Mouse (Mus musculus) small intestine, adult 2 months (tissue): Measurements from ENCODE around the gene Rtbdn.

Experiments used
- CTCF ChIP-seq: fragments of 200-500 bp; IDR thresholded peaks from 2 replicates; pipeline ENCODE4 v1.5.1; 2012; ENCODE audit warnings: low read depth, mild to moderate bottlenecking, control low read depth, inconsistent platforms, low read length, moderate library complexity, mixed read lengths; ENCODE audit not compliant: insufficient replicate concordance, insufficient read length; ENCODE audit errors: extremely low read depth
- POLR2A ChIP-seq: fragments of 200-500 bp; IDR thresholded peaks from 2 replicates; pipeline ENCODE4 v1.6.1; 2012; ENCODE audit warnings: low read depth, mild to moderate bottlenecking, control low read depth, inconsistent platforms, low read length, moderate library complexity

GRCm38 (mm10) chr8:84945235-84945632, 1.6 kb upstream of the Rtbdn start:
- TF ChIP-seq CTCF (no peak), POLR2A (no peak)
